Mouse (Mus musculus) right cerebral cortex, postnatal 25 days (tissue): ENCODE data around the gene Asic5.

Experiments used
- DNase-seq: peaks from one replicate; pipeline ENCODE4 v3.0.0; 2022

Gene Asic5

DNA sequence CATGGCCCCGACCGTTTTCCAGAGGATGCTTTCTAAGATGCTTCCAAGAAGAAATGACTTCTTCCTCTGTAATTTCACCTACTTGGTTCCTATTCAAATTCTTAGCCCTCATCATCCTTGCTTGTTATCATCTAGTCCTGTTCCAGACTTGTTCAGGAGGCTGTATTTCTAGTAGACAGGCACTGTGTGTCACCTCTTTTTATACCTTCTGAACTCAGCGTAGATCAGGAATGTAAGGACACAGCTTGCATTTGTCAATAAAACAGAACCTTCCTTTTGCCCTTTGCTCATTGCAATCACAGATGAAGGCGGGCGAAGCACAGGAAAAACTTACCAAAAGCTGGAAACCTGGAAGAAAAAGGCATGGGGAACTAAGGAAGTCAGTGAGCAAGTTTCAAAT, at the start of gene Asic5:
Asic5 (plus strand) TSS at position 301 of the 400 bp plus-strand sequence.
- no peak for DNase-seq

DNA sequence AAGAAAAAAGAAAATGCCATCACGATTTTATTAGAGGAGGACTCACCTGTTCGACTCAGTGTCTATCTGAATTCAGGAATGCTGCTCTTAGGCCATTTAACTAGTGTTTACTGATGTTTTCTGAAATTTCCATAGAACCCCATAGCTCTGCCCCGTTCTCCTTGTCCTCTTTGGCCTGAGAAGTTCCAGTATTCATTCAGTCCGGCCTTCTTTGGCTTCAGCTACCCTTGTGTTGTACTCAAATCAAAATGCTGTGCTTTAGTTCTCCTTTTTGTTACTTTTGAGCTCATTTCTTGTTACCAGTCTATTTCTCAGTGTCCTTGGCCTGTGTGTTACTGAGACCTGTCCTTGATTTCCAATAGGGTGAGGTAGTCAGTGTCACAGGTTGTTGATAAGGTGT, 48.7 kb upstream of the Asic5 start:
- no peak for DNase-seq

DNA sequence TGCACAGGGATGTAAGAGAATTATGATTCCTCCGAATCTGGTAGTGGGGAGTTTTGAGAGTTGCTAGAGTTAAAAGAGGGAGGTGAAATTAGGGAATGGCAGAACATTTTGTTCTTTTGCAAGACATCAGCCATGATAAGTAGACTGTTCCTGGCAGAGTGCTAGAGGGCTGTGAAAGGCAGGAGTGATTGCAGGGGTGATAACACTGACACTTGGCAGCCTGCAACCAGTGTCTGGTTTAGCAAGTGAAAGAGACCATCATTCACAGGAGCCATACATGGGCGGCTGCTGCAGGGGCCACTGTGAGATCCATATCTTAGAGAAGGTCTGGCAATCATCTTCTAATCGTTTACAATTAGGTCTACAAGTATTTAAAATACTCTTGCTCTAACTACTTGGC, 43.2 kb upstream of the Asic5 start:
- no peak for DNase-seq

DNA sequence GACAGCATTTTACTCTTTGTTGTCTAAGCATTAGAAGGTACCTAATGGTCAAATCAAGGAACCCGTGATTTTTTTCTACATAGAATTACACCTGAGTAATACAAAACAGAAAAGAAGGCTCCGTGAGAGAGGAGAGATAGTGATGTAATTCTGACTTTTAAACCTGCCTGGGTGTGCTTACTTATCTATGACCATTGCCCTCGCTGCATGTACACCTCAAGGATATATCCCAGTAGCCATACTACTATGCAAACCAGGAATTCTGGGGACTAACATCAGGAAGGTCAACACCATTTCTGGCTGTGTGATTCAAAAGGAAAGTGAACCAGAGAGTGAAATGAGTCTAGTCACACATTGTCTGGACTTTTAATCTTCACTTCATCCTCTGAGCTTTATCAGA, 39.7 kb upstream of the Asic5 start:
- no peak for DNase-seq

DNA sequence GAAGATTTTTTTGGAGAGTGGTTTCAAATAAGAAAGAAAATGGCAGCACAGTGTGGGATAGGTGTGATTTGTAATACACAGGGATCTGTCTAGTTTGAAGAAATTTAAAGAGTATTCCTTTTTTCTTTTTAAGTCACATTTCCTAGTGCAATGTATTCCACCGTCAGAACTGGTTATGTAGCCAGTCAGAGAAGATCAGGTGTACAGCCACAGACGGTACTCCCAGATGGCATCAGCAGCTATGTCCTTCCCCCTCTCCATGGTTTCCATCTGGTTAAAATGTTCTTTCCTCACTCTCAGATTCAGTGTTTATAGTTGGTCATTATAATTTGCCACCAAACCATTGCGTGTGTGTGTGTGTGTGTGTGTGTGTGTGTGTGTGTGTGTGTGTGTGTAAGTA, 39.0 kb upstream of the Asic5 start:
- peak; percentile 14 for DNase-seq

DNA sequence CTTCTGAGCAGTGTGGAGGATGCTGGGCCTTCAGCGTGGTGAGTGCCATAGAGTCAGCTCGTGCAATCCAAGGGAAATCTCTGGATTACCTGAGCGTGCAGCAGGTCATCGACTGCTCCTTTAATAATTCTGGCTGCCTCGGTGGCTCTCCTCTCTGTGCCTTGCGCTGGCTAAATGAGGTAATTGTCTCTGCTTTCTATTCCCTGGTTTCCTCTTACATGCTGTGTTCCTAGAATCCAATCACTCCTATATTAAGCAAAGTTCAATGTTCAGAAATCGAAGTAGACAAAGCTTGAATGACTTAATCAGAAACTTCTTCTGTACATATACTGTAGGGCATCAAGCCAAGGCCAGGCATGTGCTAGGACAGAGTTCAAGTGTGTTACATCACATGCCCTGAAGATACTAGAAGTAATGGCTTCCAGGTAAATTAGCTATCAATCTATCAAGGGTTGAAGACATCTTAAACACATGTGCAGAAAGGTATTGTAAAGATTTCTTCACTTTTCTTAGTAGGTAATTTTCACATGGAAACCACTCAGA, 37.2 kb upstream of the Asic5 start:
- DNase-seq: no peak

DNA sequence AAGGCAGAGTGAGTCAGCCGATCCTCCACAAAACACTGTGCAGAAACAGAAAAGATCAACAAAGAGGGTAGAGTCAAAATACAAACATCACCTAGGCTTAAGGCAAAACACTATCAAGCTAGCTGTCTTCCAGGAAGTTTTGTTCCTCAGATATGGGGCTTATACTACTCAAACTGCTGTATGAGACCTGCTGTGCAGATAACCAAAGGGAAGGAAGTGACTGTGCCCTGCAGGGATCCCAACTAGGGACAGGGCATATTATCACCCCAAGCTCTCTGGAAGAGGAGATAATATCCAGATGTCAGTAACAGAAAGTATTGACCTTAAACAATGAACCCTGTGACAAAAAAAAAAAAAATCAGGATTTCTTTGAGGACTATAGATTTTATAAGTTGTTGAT, 33.0 kb upstream of the Asic5 start:
- DNase-seq: no peak

DNA sequence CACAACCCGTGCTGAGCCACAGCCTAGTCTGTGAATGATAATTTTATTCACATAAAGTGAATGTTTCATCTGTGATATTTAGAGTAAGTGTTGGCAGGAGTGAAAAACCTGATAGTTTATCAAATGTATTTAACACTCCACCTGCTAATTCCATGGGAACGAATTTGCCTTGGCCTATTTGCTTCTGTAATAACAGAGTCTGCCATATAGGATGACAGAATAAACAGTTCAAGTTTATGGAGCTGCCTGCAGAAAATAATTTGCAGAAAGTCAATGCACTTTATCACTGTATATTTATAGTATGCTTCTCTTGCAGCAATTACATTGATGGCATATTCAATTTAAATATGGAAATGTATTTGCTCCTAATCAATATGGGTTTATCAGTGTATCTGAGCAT, 30.3 kb upstream of the Asic5 start:
- DNase-seq: no peak

DNA sequence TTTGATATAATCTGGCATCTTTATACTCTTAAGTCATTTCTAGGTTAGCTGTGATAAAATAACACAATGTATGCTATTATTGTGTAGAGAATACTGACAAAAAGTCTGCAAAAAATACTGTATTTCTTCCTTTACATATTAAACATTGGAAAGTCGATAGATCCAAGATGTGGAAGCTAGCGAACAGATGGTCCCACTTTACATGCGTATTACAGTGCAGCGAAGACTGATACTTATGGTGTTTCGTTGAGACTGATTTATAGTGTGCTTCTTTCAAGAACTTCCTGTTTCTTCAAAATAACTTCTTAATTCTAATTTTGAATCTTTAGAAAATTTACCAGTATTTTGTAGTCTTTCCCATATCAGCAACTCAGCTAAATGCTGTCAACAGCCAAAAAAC, 24.6 kb upstream of the Asic5 start:
- no peak for DNase-seq

DNA sequence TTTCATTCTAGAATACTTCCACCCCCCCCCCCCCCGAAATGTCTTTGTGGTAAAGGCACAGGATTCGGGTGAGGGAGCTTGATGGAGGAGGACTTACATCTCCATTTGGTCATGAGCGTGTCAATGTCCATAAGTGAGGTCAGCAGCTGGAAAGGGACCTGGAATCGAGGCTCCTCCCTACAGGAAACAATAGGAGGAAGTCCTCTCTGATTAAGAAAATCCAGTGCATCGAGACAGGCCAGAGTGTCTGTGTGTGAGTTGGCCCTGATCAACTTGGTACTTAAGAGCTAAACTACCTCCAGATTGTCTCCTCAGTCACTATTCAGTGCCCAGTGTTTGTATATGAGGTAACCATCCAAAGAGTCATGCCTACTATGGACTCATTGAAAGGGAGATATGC, 20.8 kb upstream of the Asic5 start:
- no peak for DNase-seq

DNA sequence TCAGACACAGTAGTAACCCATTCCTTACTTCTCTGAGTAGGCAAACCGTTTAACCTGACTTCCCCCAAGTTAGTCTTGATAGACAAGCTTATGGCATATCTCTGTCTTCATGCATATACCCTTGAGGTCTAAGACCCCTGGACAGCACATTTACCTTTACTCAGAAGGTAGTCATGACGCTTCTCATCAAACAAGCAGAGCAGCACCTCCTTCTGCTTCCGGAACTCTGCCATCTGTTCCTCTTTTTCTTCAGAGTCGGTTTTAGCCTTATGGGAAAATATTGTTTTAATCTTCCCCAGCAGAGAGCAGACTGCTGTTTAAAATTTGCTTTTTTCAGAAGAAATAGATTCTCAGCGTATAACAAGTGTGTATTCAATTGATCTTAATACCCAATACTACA, 18.3 kb upstream of the Asic5 start:
- DNase-seq: no peak

DNA sequence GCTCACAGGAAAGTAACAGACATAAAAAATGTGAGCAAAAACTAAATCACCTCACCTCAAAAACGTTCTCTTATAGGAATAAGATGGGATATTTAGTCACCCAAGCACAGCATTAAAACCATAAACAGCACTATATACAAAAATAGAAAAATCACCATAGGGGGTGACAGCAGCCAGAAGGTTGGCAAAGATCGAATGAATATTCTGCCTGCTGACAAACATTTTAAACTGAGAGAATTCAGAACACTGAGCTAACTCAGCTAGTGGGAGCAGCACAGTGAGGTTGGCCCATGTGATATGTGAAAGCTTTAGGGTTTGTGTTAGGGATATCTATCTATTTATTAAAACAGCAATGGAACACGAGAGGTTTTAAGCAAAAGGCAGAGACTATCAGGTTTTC, 17.5 kb upstream of the Asic5 start:
- no peak for DNase-seq

DNA sequence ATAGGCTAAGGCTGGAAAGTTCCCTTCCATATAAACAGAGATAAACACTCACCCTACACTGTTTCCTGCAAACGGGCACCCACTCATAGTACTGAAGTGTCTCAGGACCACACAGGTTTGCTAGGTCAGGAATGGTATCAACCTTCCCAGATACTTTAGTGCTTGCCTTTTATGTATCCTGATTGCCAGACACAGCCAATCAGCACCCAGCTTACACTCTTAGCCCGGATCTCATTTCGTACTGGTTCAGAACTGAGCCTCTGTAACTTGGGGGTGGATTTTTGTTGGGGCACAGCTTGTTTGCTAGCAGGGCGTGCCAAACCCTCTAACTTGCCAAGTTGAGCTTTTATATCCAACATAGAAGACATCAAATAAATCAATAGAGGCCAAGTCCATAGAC, 6.5 kb upstream of the Asic5 start:
- DNase-seq: no peak

DNA sequence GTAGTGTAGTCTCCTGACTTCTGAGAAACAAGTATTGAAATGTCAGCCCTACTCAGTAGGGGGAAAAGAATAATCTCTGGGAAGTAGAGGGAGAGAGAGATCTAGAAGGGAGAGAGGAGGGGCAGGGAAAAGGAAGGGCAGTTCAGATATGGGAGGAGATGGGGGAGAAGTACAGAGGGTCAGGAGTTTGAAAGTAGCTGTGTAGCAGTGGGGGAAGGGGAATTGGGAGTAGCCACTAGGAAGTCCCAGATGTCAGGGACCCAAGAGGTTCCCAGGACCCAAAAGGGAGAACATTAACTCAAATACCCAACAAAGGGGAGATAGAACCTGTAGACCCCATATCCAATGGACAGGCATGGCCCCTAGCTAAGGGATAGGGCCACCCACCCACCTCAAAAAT, 6.0 kb upstream of the Asic5 start, which contains the start of gene Tdo2:
Tdo2 (minus strand) TSS at position 101 of the 400 bp plus-strand sequence.
- DNase-seq: no peak

DNA sequence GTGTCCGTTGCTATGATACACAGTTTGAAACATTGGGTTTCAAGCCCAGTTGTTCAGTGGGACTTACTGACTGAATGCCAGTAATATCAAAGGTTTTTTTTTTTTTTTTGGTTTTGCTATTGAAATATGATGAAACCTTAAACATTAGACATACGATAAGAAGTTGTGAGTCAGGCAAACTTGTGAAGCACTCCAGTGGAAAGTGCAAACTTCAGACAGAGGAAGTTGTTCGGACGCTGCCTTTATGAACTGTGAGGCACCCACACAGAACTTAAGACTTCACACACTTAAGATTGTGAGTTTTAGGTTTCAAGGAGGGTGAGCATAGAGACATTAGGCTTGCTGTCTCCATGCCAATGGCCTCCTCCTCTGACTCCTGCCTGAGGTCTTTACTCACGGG, 514 bp upstream of the Asic5 start:
- no peak for DNase-seq

DNA sequence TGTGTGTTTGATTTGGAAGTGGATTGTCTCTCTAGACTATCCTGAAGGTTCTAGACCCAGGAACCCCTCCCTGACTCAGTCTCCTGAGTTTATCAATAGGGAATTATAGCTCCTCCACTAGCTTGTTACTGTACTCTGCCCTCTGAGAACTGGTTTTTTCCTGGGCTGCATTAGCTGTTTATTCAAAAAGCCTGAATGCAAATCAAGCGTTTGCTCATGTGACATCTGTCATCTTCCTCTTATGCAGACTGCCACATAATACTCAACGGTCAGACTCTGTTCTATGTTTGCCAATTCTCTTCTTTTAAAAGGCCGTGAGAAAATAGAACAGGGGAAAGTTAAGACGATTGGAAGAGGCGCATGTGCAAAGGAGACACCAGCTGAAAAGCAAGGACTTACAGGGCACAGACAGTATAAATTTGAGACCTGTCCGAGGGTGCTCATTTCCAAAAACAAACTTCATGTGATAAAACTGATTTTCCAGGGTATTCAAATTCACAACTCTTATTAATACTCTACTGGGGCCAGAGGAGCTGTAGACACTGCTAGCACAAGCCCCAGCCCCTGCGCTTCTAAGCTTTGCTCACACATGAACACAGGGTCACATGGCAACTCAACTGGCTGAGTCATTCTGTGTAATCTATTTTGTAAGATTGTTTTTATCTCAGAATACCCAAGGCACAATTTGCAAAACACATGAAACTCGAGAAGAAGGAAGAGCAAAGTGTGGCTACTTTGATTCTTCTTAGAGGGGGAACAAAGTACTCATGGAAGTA, 1.2 kb downstream of the Asic5 start:
- DNase-seq: no peak

DNA sequence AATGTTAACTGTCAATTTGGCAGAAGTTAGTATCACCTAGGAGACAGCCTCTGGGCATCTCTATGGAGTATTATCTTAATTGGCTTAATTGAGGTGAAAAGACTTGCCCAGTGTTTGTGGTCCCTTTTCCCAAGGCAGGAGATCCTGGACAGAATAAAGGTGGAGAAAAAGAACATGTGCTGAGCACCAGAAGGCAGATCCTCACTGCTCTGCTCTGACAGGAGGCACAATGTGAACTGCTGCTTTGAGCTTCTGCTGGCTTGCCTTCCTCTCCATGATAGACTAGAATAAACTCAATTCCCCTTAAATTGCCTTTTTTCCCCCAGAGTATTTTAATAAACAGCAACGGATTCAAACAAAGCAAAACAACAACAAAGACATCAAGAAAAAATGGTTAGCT, 3.0 kb downstream of the Asic5 start:
- no peak for DNase-seq

DNA sequence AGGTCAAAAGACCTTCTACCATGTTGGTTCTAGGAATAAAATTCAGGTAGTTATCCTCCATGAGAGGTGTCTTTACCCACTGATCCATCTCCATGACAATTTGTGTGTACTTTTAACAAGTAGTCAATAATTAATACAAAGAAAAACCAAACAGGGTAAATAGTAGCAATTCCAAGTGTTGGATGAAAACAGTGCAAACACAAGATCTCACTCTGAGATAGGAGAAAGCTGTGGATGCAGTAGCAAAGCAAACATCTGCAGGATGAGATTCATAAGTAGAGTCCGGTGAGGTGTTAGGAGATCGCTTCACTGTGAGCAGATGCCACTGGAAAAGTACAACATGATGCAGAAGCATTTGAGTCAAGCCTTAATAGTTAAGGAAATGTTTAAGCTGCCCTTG, 4.0 kb downstream of the Asic5 start:
- DNase-seq: no peak

DNA sequence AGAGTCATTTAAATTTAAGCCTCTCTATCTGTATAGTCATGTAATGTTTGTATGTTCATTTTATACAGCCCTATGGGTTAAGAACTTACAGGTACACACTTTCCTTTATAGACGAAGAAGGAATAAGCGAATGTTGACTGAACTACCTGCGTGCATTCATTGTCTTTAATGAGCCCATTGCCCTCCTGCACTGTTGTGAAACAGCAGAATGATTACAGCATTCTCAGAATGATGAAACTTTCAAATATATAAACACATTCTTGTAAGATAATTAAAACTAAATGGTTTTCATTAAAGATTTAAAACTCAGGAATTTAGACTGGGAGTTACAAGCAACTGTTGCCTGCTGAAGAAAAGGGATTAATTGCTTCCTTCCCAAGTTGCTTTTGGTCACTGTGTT, 5.5 kb downstream of the Asic5 start:
- DNase-seq: no peak

DNA sequence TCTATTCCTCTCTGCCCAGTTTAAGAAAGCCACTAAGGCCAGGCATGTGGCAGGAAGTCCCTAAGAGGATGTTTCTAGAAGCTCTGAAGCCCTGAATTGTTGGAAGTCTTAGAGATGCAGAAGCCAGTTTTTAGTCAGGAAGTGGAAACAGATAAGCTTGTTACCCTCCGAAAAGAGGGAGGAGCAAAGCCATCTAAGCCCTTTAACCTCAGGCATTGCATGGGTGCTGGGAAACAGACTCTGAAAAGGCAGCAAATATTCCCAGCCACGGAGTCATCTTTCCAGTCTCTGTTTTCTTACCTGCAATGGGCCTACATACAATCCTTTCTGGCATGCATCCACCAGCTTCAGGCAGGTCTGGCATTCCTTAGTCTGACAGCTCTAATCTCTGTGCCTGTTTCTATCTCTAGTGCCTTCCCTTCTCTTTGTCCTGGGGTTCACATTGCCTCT, 7.6 kb downstream of the Asic5 start:
- DNase-seq: no peak

DNA sequence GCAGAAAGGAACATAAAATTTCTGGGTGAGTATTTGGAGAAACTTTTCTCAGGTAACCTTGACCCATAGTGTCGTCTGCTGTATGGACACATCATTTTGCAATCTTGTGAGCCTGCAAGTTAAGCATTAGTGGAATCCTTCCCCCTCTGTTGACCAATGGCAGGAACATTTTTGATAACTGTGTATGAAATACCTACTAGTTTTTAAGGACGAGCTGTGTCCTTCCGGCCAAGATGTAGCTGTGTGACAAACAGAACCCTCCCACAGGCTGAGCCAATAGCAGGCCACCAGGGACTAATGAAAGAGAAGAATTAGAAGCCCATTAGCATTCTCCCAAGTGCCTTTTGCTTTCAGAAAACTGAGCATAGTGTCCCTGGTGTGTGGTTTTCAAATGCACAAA, 8.4 kb downstream of the Asic5 start:
- no peak for DNase-seq

DNA sequence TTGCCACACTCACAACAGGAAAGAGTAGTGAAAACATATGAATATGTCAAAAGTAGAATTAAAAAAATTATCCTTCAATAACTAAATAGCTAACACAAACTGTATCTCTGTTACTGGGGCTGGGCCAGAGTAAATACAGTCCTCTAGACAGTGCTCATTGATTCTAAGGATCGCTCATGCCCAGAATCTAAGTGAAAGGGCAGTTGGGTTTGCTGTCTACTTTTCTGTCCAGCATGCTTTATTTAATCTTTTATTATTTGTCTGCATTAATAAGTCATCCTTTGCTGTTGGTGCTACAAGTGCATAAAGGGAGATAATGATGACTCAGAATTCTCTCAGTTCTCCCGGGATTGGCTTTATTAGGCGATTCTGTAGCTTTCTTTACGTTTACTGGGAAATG, 13.3 kb downstream of the Asic5 start:
- DNase-seq: no peak

DNA sequence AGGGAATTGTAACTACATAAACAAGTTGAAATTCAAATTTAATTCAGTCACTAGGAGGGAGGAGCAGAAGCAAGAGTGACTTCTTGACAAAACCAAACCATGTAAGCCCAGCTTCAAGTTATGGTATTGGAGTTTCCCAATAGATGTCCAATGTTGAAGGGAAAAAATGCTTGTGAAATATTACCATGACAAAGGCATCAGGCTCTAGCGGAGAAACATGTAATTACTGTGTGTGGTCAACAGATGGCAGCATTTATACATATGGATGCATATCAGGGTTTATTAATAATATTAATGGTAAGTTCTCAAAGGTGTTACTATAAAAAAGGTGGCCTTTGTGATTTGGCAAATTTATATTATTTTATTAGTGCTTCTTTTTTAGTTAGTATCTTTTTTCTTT, 13.9 kb downstream of the Asic5 start:
- DNase-seq: no peak

DNA sequence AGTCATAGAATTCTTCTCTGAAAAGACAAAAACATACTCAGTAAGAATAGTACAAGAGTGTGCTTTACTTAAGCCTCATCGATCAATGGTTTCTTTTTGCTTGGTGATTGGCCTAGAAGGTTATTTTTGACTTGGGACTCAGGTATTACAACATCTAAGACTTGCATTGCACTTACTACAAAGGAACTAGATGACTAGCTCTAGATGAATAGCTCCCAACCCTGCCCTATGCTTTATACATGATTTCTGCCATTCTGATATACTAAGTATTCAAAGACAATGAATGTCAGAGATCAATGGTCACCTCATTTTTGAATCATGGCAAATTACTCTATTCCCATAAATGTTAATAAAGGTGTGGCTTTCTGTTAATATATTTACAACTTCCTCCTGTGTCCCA, 24.9 kb downstream of the Asic5 start:
- DNase-seq: no peak

DNA sequence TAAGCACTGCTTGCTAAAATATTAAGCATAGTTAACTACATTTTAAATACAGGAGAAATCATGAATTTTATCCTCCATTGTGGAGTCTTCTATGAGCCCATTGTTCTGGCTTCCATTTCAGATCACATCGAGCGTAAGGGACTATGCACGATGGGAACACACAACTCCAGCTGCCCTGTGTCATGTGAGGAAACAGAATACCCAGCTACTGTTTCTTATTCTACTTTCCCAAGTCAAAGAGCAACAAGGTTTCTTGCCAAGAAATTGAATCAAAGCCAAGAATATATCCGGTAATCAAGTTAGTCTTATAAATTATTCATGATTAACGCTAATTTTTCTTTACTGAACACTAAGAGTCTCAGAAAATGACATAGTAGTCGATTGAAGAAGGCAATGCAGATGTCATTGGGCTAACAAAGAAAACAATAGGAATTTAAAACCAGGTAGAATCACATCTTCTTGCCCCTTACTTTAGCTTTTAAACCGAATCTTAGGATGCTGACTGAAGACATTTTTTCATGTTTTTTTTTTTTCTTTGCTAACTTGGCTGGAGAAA, 32.1 kb downstream of the Asic5 start:
- DNase-seq: no peak
